Mouse (Mus musculus) skeletal muscle tissue, adult 2 months (tissue): ENCODE results near the gene Hes6.

Source experiments
- DNase-seq: peaks from one replicate; pipeline ENCODE4 v3.0.0-alpha.2; 2012; ENCODE audit warnings: low read depth, low spot score

Gene Hes6

GRCm38 (mm10) chr1:91413898-91414594 is at the start of gene Hes6:
Gene Hes6 (minus strand): TSS chr1:91414038.
- peak; percentile 85 for DNase-seq

- DNase-seq, result no peak
Observed at GRCm38 (mm10) chr1:91463336-91463995, 49.6 kb upstream of the Hes6 start.

- no peak for DNase-seq
Observed at GRCm38 (mm10) chr1:91460564-91460963, 46.7 kb upstream of the Hes6 start.

- DNase-seq, result no peak
Observed at GRCm38 (mm10) chr1:91460069-91460468, 46.2 kb upstream of the Hes6 start.

- DNase-seq, result peak; percentile 99
Observed at GRCm38 (mm10) chr1:91459059-91459809, 45.4 kb upstream of the Hes6 start, which contains the start of gene Per2. Gene Per2 (minus strand): TSS chr1:91459324.

GRCm38 (mm10) chr1:91458223-91458861 is 44.5 kb upstream of the Hes6 start:
- peak; percentile 56 for DNase-seq

GRCm38 (mm10) chr1:91457698-91458097 is 43.9 kb upstream of the Hes6 start:
- no peak for DNase-seq

- DNase-seq, result no peak
Observed at GRCm38 (mm10) chr1:91457116-91457515, 43.3 kb upstream of the Hes6 start.

- peak; percentile 72 for DNase-seq
Observed at GRCm38 (mm10) chr1:91456301-91456801, 42.5 kb upstream of the Hes6 start.

GRCm38 (mm10) chr1:91455661-91456161 is 41.9 kb upstream of the Hes6 start:
- peak; percentile 59 for DNase-seq

GRCm38 (mm10) chr1:91454927-91455326 is 41.1 kb upstream of the Hes6 start:
- DNase-seq, result no peak

- DNase-seq, result no peak
Observed at GRCm38 (mm10) chr1:91454366-91454765, 40.5 kb upstream of the Hes6 start.

GRCm38 (mm10) chr1:91453932-91454331 is 40.1 kb upstream of the Hes6 start:
- no peak for DNase-seq

- no peak for DNase-seq
Observed at GRCm38 (mm10) chr1:91451547-91452084, 37.8 kb upstream of the Hes6 start.

- peak; percentile 78 for DNase-seq
Observed at GRCm38 (mm10) chr1:91450851-91451250, 37.0 kb upstream of the Hes6 start.

- DNase-seq, result no peak
Observed at GRCm38 (mm10) chr1:91448688-91449087, 34.9 kb upstream of the Hes6 start.

GRCm38 (mm10) chr1:91446511-91446910 is 32.7 kb upstream of the Hes6 start:
- no peak for DNase-seq

- peak; percentile 94 for DNase-seq
Observed at GRCm38 (mm10) chr1:91446060-91446459, 32.2 kb upstream of the Hes6 start.

- no peak for DNase-seq
Observed at GRCm38 (mm10) chr1:91444841-91445830, 31.3 kb upstream of the Hes6 start.
